Mouse (Mus musculus) liver, postnatal 0 days (tissue): Measurements from ENCODE around the gene Tspyl4.

Experiments used
- CTCF ChIP-seq: sonication (generic); IDR thresholded peaks from 2 replicates; pipeline ENCODE4 v1.5.1; 2016; ENCODE audit warnings: antibody characterized with exemption, low read depth
- EP300 ChIP-seq: IDR thresholded peaks from 2 replicates; pipeline ENCODE4 v1.6.1; 2016; ENCODE audit warnings: antibody characterized with exemption, low read depth, mild to moderate bottlenecking

DNA sequence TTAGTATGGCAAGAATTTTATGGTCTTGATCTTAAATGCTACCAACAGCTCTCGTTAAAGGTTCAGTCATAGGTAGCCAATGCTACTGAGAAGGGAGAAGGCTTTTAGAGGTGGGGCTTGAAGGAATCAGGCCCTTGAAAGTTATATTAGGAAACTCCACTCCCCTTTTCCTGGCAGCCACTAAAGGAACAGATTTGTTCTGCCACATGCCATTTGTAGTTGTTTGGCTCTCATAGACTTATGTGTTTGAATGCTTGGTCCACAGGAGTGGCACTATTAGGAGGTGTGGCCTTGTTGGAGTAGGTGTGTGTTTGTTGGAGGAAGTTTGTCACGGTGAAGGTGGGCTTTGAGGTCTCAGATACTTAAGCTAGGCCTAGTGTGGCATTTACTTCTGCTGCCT is 23.6 kb downstream of the Tspyl4 start:
- TF ChIP-seq CTCF (no peak), EP300 (no peak)
